In genomic region chr1:171419905-171420304, GRCm38 (mm10) we compare ENCODE assay signal across 15 mouse cellular contexts. TPM values are rescaled to one million over a fixed set of nuclear protein-coding genes. Genes with fewer than 3 reads are reported as not detected.
DNase-seq lines count a peak whose midpoint lies in the region; ATAC-seq and TF ChIP-seq lines count a peak whose summit lies in the region.
"Had no signal": no experiment of that assay in that cellular context is flagged by ENCODE, and none has a peak within 500 bp of the region (broad histone marks: within the 10 kb centered on the region; RNA-seq: fewer than 3 reads in every experiment).

No protein-coding gene starts in this region.

- no peak overlapping the region for H3K9ac ChIP-seq in stomach, embryonic 14.5 days (replicated peaks; ENCODE audit: low read depth, low read length)
- no peak overlapping the region for H3K9ac ChIP-seq in stomach, postnatal 0 days (ENCODE audit: low read length)
- H3K9ac ChIP-seq in midbrain, embryonic 12.5 days (replicated peaks), result no peak overlapping the region
- no peak overlapping the region for H3K9ac ChIP-seq in heart, adult 2 months (ENCODE audit: low read depth, low read length)
- H3K9ac ChIP-seq: heart, embryonic 15.5 days had no signal

- H3K36me3 ChIP-seq in stomach, embryonic 14.5 days (ENCODE audit: control insufficient read depth, insufficient read depth, low read length), result peaks cover 43% of the 10 kb centered on the region
- H3K36me3 ChIP-seq in stomach, postnatal 0 days (ENCODE audit: control insufficient read depth, insufficient read depth, low read length), result peaks cover 15% of the 10 kb centered on the region
- peaks cover 55% of the 10 kb centered on the region for H3K36me3 ChIP-seq in midbrain, embryonic 12.5 days
- no peaks in the 10 kb centered on the region; the same call in 1 of the 2 replicates for H3K36me3 ChIP-seq in heart, adult 2 months (ENCODE audit: control insufficient read depth, insufficient read depth, low read length)

- no peaks in the 10 kb centered on the region for H3K79me2 ChIP-seq in heart, adult 2 months (replicated peaks; ENCODE audit: control insufficient read depth, insufficient read depth, low read length)

- no peak overlapping the region for H3K4me2 ChIP-seq in stomach, embryonic 14.5 days (replicated peaks; ENCODE audit: low read depth, low read length)
- no peak overlapping the region for H3K4me2 ChIP-seq in stomach, postnatal 0 days (replicated peaks; ENCODE audit: low read depth)
- H3K4me2 ChIP-seq in midbrain, embryonic 12.5 days (replicated peaks), result no peak overlapping the region
- H3K4me2 ChIP-seq: heart, embryonic 15.5 days had no signal

- no peak for TF ChIP-seq EP300 in stomach, postnatal 0 days (optimal IDR thresholded peaks at IDR 0.05)
- TF ChIP-seq EP300 in heart, adult 2 months (IDR thresholded peaks at IDR 0.05; ENCODE audit: insufficient read depth, low read depth, low read length), result no peak

- ATAC-seq in stomach, embryonic 14.5 days (ENCODE audit: insufficient number of reproducible peaks, insufficient read depth, low FRiP score, low read depth), result no peak
- no peak for ATAC-seq in stomach, postnatal 0 days (ENCODE audit: low FRiP score, low TSS enrichment)
- ATAC-seq in midbrain, embryonic 12.5 days (ENCODE audit: low FRiP score, low read depth), result no peak; the same call in 1 of the 2 replicates

- H3K4me1 ChIP-seq in stomach, embryonic 14.5 days (ENCODE audit: control insufficient read depth, insufficient read depth, low read length), result no peaks in the 10 kb centered on the region
- 0 out of 2 replicates have a peak, but pooled peaks cover under 1% of the 10 kb centered on the region for H3K4me1 ChIP-seq in stomach, postnatal 0 days (replicated peaks; ENCODE audit: control insufficient read depth, insufficient read depth)
- H3K4me1 ChIP-seq in midbrain, embryonic 12.5 days, result no peaks in the 10 kb centered on the region; the same call in 1 of the 2 replicates
- no peaks in the 10 kb centered on the region for H3K4me1 ChIP-seq in heart, adult 2 months (ENCODE audit: control insufficient read depth, insufficient read depth, low read length)

- peak; percentile 76 for DNase-seq in heart, adult 11 months
- DNase-seq in heart, postnatal 14 days, result no peak
- DNase-seq in stomach, postnatal 0 days (ENCODE audit: low spot score), result no peak
- no peak for DNase-seq in adrenal gland, adult 8-10 months
- no peak for DNase-seq in heart, adult 2 months
- DNase-seq: cerebellum, postnatal 10 days; embryo, embryonic 11 days; kidney, adult 9 months; layer of hippocampus, postnatal 36 days; spleen, adult 18-20 months; thymus, postnatal 4 days had no signal

- no peak for TF ChIP-seq CTCF in stomach, postnatal 0 days (IDR thresholded peaks at IDR 0.05; ENCODE audit: low read depth)
- TF ChIP-seq CTCF in heart, adult 2 months (IDR thresholded peaks at IDR 0.05), result no peak

- peak overlapping the region; percentile 61; the same call in 1 of the 2 replicates for H3K27ac ChIP-seq in stomach, embryonic 14.5 days (ENCODE audit: low read length)
- no peak overlapping the region for H3K27ac ChIP-seq in stomach, postnatal 0 days (replicated peaks)
- H3K27ac ChIP-seq in midbrain, embryonic 12.5 days (replicated peaks), result peak overlapping the region; percentile 67
- no peak overlapping the region for H3K27ac ChIP-seq in heart, adult 2 months
- H3K27ac ChIP-seq: heart, embryonic 15.5 days had no signal

- WGBS in stomach, embryonic 14.5 days, result 82% methylated on average over 5 of the region's 5 CpGs
- 78% methylated on average over 5 of the region's 5 CpGs for WGBS in stomach, postnatal 0 days
- WGBS in midbrain, embryonic 12.5 days, result 66% methylated on average over 5 of the region's 5 CpGs
- 93% methylated on average over 5 of the region's 5 CpGs for WGBS in heart, adult 2 months

- H3K9me3 ChIP-seq in stomach, embryonic 14.5 days (ENCODE audit: control insufficient read depth, low read depth, low read length), result no peaks in the 10 kb centered on the region
- H3K9me3 ChIP-seq in stomach, postnatal 0 days (ENCODE audit: control insufficient read depth, low read length), result no peaks in the 10 kb centered on the region
- no peaks in the 10 kb centered on the region for H3K9me3 ChIP-seq in midbrain, embryonic 12.5 days
- H3K9me3 ChIP-seq: heart, embryonic 15.5 days had no signal

- H3K4me3 ChIP-seq in stomach, embryonic 14.5 days (ENCODE audit: low read depth, low read length), result no peak overlapping the region
- no peak overlapping the region for H3K4me3 ChIP-seq in stomach, postnatal 0 days (ENCODE audit: low read depth, low read length)
- no peak overlapping the region for H3K4me3 ChIP-seq in midbrain, embryonic 12.5 days
- no peak overlapping the region for H3K4me3 ChIP-seq in heart, adult 2 months
- H3K4me3 ChIP-seq: heart, embryonic 15.5 days had no signal

- intact Hi-C loops in heart, postnatal 14 days (cut with DNase I), result no loop called here
- intact Hi-C loops in heart, adult 2 months (cut with DNase I), result no loop called here

- no peaks in the 10 kb centered on the region for H3K27me3 ChIP-seq in stomach, embryonic 14.5 days (ENCODE audit: control insufficient read depth, insufficient read depth, low read length)
- no peaks in the 10 kb centered on the region for H3K27me3 ChIP-seq in stomach, postnatal 0 days (ENCODE audit: control insufficient read depth, insufficient read depth, low read length)
- H3K27me3 ChIP-seq in midbrain, embryonic 12.5 days, result no peaks in the 10 kb centered on the region
- H3K27me3 ChIP-seq in heart, adult 2 months (ENCODE audit: control insufficient read depth, insufficient read depth, low read length), result no peaks in the 10 kb centered on the region
- H3K27me3 ChIP-seq: heart, embryonic 15.5 days had no signal

- TF ChIP-seq POLR2A in heart, adult 2 months (IDR thresholded peaks at IDR 0.05; ENCODE audit: insufficient read depth, low read depth, low read length), result no peak

RNA-seq across cellular contexts. Expression of gene Tstd1, which starts 1.2 kb away (rescaled TPM):
- total RNA-seq in heart, postnatal 14 days (2021), result 1 to 10 TPM; 2.2 to 2.5 TPM
- polyA plus RNA-seq in stomach, embryonic 14.5 days (2014; fragmentation: Nextera tagmentation; extraction: Ambion mirVana), result 3.0 and 3.1 TPM in 2 replicates
- polyA plus RNA-seq in stomach, postnatal 0 days (2015; fragmentation: Nextera tagmentation; extraction: Ambion mirVana), result 3.7 and 3.8 TPM in 2 replicates
- polyA plus RNA-seq in midbrain, embryonic 12.5 days (2016; fragmentation: Nextera tagmentation; extraction: Ambion mirVana), result 9.9 and 10.5 TPM in 2 replicates
- total RNA-seq in adrenal gland, adult 8-10 months (2022), result 1 to 10 TPM; 1.7 to 8.1 (median 5.3) TPM
- total RNA-seq in heart, adult 2 months (2021), result 1 to 10 TPM; 1.3 to 1.8 TPM
- 2.2 and 3.1 TPM in 2 replicates for polyA plus RNA-seq in heart, adult 2 months (2012; rRNA removed)

RNA-seq across cellular contexts. Expression of gene Usf1, which starts 8.8 kb away (rescaled TPM):
- total RNA-seq in heart, postnatal 14 days (2021), result 10 to 100 TPM; 42.3 to 46.1 TPM
- polyA plus RNA-seq in stomach, embryonic 14.5 days (2014; fragmentation: Nextera tagmentation; extraction: Ambion mirVana), result 85.2 and 95.0 TPM in 2 replicates
- polyA plus RNA-seq in stomach, postnatal 0 days (2015; fragmentation: Nextera tagmentation; extraction: Ambion mirVana), result 39.1 and 41.6 TPM in 2 replicates
- polyA plus RNA-seq in midbrain, embryonic 12.5 days (2016; fragmentation: Nextera tagmentation; extraction: Ambion mirVana), result 175 and 190 TPM in 2 replicates
- 10 to 100 TPM; 61.4 to 94.4 (median 75.4) TPM for total RNA-seq in adrenal gland, adult 8-10 months (2022)
- 10 to 100 TPM; 38.4 to 46.6 TPM for total RNA-seq in heart, adult 2 months (2021)
- 47.8 and 64.2 TPM in 2 replicates for polyA plus RNA-seq in heart, adult 2 months (2012; rRNA removed)

RNA-seq across cellular contexts. Expression of gene F11r, which starts 17.4 kb away (rescaled TPM):
- 10 to 100 TPM; 46.3 to 48.9 TPM for total RNA-seq in heart, postnatal 14 days (2021)
- 119 and 127 TPM in 2 replicates for polyA plus RNA-seq in stomach, embryonic 14.5 days (2014; fragmentation: Nextera tagmentation; extraction: Ambion mirVana)
- polyA plus RNA-seq in stomach, postnatal 0 days (2015; fragmentation: Nextera tagmentation; extraction: Ambion mirVana), result 95.8 and 113 TPM in 2 replicates
- 10.1 and 12.4 TPM in 2 replicates for polyA plus RNA-seq in midbrain, embryonic 12.5 days (2016; fragmentation: Nextera tagmentation; extraction: Ambion mirVana)
- 10 to 100 TPM; 26.4 to 53.3 (median 39.5) TPM for total RNA-seq in adrenal gland, adult 8-10 months (2022)
- 10 to 100 TPM; 32.9 to 36.1 TPM for total RNA-seq in heart, adult 2 months (2021)
- polyA plus RNA-seq in heart, adult 2 months (2012; rRNA removed), result 47.5 and 58.3 TPM in 2 replicates
- total RNA-seq: granulocyte monocyte progenitor cell, adult 5-6 weeks had no signal

RNA-seq across cellular contexts. Expression of gene Arhgap30, which starts 31.2 kb away (rescaled TPM):
- total RNA-seq in heart, postnatal 14 days (2021), result 1 to 10 TPM; 2.3 to 4.5 TPM
- 0.67 and 1.3 TPM in 2 replicates for polyA plus RNA-seq in stomach, embryonic 14.5 days (2014; fragmentation: Nextera tagmentation; extraction: Ambion mirVana)
- polyA plus RNA-seq in stomach, postnatal 0 days (2015; fragmentation: Nextera tagmentation; extraction: Ambion mirVana), result 1.1 and 1.2 TPM in 2 replicates
- polyA plus RNA-seq in midbrain, embryonic 12.5 days (2016; fragmentation: Nextera tagmentation; extraction: Ambion mirVana), result 1.0 and 1.4 TPM in 2 replicates
- 1 to 10 TPM; 3.4 to 7.5 (median 5.5) TPM for total RNA-seq in adrenal gland, adult 8-10 months (2022)
- 1 to 10 TPM; 2.3 to 2.4 TPM for total RNA-seq in heart, adult 2 months (2021)
- polyA plus RNA-seq in heart, adult 2 months (2012; rRNA removed), result 2.6 and 3.2 TPM in 2 replicates

RNA-seq across cellular contexts. Expression of gene Nectin4, which starts 50.0 kb away (rescaled TPM):
- under 1 TPM; 0.14 to 0.15 TPM for total RNA-seq in heart, postnatal 14 days (2021)
- 10.7 and 13.7 TPM in 2 replicates for polyA plus RNA-seq in stomach, embryonic 14.5 days (2014; fragmentation: Nextera tagmentation; extraction: Ambion mirVana)
- 45.5 and 48.2 TPM in 2 replicates for polyA plus RNA-seq in stomach, postnatal 0 days (2015; fragmentation: Nextera tagmentation; extraction: Ambion mirVana)
- 0.88 and 1.4 TPM in 2 replicates for polyA plus RNA-seq in midbrain, embryonic 12.5 days (2016; fragmentation: Nextera tagmentation; extraction: Ambion mirVana)
- under 1 TPM; 0.10 to 0.54 (median 0.31) TPM for total RNA-seq in adrenal gland, adult 8-10 months (2022)
- total RNA-seq in heart, adult 2 months (2021), result under 1 TPM; 0.13 to 0.23 TPM
- polyA plus RNA-seq in heart, adult 2 months (2012; rRNA removed), result 0.21 and 0.29 TPM in 2 replicates

Comparison
In these comparisons a context has a peak if more than half of its experiments do, and no peak if none do; other contexts are left out.
1. H3K27ac ChIP-seq: peak in stomach, embryonic 14.5 days (single experiment) and midbrain, embryonic 12.5 days (single experiment); none in stomach, postnatal 0 days (single experiment) and heart, adult 2 months (single experiment).